Mouse (Mus musculus) cerebellum, adult 2 months (tissue): ENCODE results near the gene Dlec1. TPM values are rescaled to one million over a fixed set of nuclear protein-coding genes. Genes with fewer than 3 reads are reported as not detected.

Source experiments
- DNase-seq, 2 experiments: peaks; one replicate each; pipeline ENCODE4 v3.0.0; 2021
- H3K27ac ChIP-seq: fragments of 200-500 bp; 2 replicates; pipeline ENCODE4 v1.5.1; 2012; ENCODE audit warnings: low read length, control low read depth, inconsistent platforms; ENCODE audit not compliant: insufficient read depth
- H3K27me3 ChIP-seq: fragments of 200-500 bp; 2 replicates; pipeline ENCODE4 v1.6.1; 2012; ENCODE audit warnings: inconsistent platforms, mild to moderate bottlenecking, low read length, moderate library complexity; ENCODE audit not compliant: control insufficient read depth, insufficient read depth
- H3K4me1 ChIP-seq: fragments of 200-500 bp; 2 replicates; pipeline ENCODE4 v1.6.1; 2011; ENCODE audit warnings: low read length; ENCODE audit not compliant: control insufficient read depth, insufficient read depth
- H3K4me3 ChIP-seq: fragments of 200-500 bp; replicated peaks from 2 replicates; pipeline ENCODE3; 2011; ENCODE audit warnings: mild to moderate bottlenecking, low read depth, low read length, control low read depth; ENCODE audit not compliant: insufficient read depth
- CTCF ChIP-seq: fragments of 200-500 bp; IDR thresholded peaks from 2 replicates; pipeline ENCODE4 v1.5.1; 2011; ENCODE audit warnings: low read depth, mild to moderate bottlenecking, control low read depth, low read length, moderate library complexity, borderline replicate concordance; ENCODE audit not compliant: insufficient read depth
- POLR2A ChIP-seq: fragments of 200-500 bp; IDR thresholded peaks from 2 replicates; pipeline ENCODE4 v1.6.1; 2011; ENCODE audit warnings: low read length, control low read depth, borderline replicate concordance; ENCODE audit not compliant: insufficient read depth
- WGBS: fragments of 180-500 bp; shearing (Covaris S2); methylation state at CpG from one replicate; pipeline ENCODE4 v1.1.7; 2018; 5-methylcytosine and 5-hydroxymethylcytosine counted together
- polyA plus RNA-seq: library from polyadenylated mRNA; depleted of rRNA; stranded (reverse); fragments of >200 nt; gene quantifications from 2 replicates; pipeline ENCODE4 v1.2.3, GENCODE M21; 2012

The Dlec1 gene
- polyA plus RNA-seq, 1 experiment, result 2.1 TPM

DNA sequence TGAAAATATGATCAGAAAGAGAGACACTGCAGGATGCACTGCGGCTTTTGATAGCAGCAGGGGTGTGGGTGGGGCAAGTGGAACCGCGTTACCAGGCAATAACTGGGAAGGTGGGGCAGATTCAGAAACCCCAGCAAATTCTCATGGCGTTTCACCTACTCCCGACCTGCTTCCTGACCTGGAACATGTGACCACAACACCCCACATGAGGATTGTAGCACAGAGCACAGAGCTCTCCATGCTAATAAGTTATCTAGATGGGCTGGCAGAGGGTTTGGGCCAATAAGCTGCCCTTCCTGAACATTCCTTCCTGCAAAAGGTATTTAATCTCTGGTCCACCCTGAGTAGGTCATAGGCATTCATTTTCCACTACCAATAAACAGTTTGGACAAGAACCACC, 28.4 kb downstream of the Dlec1 start:
- H3K4me3 ChIP-seq, result no peak overlapping the region
- no peak overlapping the region for H3K27ac ChIP-seq
- DNase-seq, result no peak
- H3K27me3 ChIP-seq, result no peaks in the 10 kb centered on the region
- no peaks in the 10 kb centered on the region; the same call in 1 of the 2 replicates for H3K4me1 ChIP-seq
- no peak for TF ChIP-seq CTCF
- TF ChIP-seq POLR2A, result no peak
- WGBS, result 65% methylated on average over 5 of the region's 5 CpGs

DNA sequence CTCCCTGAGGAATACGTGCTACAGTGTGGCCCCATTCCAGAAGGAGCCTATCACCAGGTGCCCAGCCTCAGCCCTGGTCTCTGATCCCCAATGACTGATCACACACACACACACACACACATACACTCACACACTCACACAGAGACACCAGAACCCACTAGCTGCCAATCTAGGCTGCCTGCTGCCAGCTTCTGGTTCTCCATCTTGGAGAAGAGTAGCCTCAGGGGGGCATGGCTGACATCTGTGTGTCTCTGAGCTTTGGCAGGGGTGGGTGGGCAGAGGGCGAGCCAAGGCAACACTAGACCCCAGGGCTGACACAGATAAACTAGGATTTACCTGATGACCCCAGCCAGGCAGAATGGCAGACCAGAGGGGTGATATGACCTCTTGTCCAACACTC, 36.6 kb downstream of the Dlec1 start:
- Histone ChIP-seq H3K4me3 (no peak overlapping the region), H3K27me3 (no peaks in the 10 kb centered on the region), H3K27ac (no peak overlapping the region), H3K4me1 (0 out of 2 replicates have a peak, but pooled peaks cover under 1% of the 10 kb centered on the region)
- no peak for DNase-seq
- no peak for TF ChIP-seq CTCF
- TF ChIP-seq POLR2A, result no peak
- 45% methylated on average over 2 of the region's 2 CpGs for WGBS

DNA sequence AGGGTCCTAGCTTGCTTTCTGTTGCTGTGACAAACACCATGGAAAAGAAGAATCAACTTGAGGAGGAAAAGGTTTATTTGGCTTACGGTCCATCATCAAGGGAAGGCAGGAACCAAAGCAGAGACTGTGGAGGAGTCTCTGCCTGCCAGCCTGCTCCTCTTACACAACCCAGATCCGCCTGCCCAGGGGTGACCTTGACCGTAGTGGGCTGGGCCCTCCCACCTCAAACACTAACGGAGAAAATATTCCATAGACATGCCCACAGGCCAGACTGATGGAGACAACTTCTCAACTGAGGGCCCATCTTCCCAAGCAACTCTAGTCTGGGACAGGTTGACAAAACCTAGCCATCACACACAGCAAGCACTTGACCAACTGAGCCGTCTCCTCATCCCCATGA, 39.8 kb downstream of the Dlec1 start:
- DNase-seq, result no peak
- H3K4me1 ChIP-seq, result peaks cover 6% of the 10 kb centered on the region; the same call in 1 of the 2 replicates
- H3K4me3 ChIP-seq, result no peak overlapping the region
- H3K27me3 ChIP-seq, result no peaks in the 10 kb centered on the region
- WGBS, result 95% methylated on average over 5 of the region's 5 CpGs
- TF ChIP-seq POLR2A (no peak), CTCF (no peak)
- no peak overlapping the region for H3K27ac ChIP-seq

DNA sequence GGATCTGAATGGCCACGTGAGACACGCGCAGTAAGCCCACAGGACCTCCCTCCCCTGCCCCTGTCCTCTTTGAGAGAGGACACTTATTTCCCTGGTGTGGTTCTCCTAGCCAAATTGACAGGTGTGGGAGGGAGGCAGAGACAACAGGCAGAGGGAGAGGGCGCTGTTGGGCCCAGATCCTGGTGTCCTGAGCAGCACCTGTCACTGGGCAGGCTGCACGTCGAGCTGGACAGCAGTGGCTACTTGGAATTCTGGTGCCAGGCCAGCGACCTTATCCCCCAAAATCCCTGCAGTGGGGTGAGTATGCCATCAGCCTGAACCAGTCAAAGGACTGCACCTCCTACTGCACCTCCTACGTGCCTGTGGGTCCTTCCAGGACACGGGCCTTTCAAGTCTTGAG, 41.1 kb downstream of the Dlec1 start:
- no peak for DNase-seq
- WGBS, result 74% methylated on average over 9 of the region's 9 CpGs

DNA sequence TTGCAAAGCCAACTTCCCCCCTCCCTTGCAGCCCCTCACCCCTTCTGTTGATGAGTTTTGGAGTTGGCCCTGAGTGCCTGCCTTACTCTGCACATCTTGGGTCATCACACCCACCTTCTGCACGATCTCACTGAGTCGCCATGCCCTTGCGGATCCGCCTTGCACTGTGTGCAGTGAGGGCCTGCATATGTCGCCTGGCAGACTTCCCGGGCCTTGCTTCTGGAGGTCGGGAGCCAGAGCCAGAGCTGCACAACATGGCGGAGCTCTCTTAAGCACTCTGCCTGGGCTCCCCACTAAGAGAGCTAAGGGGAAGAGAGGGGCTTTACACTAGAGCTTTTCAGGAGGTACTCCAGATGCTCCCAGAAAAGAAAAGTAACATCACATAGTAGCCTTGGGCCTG, 42.4 kb downstream of the Dlec1 start:
- Histone ChIP-seq H3K27me3 (no peaks in the 10 kb centered on the region), H3K4me3 (no peak overlapping the region), H3K4me1 (peaks cover 6% of the 10 kb centered on the region; the same call in 1 of the 2 replicates), H3K27ac (no peak overlapping the region)
- TF ChIP-seq CTCF (no peak), POLR2A (no peak)
- peak; percentile 48 to 63 for DNase-seq
- WGBS, result 10% methylated on average over 8 of the region's 8 CpGs

More for the DNA sequence above, 41.1 kb downstream of the Dlec1 start:
- H3K4me1 ChIP-seq, result peaks cover 6% of the 10 kb centered on the region; the same call in 1 of the 2 replicates
- H3K27ac ChIP-seq, result no peak overlapping the region
- no peak overlapping the region for H3K4me3 ChIP-seq
- TF ChIP-seq CTCF, result no peak
- no peak for TF ChIP-seq POLR2A
- H3K27me3 ChIP-seq, result no peaks in the 10 kb centered on the region

DNA sequence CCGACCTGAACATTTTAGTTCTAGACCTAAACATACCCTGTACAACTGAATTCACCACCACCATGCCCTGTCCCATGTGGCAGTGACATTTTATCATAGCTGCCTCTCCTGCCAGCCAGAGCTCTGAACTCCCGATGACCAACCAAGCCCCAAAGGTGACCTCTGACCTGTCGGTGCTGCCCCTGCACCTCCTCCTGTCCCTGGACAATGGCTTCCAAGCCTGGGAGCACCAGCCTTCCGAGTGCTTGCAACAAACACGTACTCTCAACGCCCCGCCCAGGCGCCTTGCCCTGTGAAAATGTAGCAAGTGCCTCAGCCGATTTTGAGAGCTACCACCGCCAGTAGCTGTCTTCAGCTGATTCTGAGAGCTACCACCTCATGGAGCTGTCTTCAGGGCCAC, 42.9 kb downstream of the Dlec1 start:
- WGBS, result 66% methylated on average over 10 of the region's 10 CpGs
- no peak overlapping the region for H3K4me3 ChIP-seq

DNA sequence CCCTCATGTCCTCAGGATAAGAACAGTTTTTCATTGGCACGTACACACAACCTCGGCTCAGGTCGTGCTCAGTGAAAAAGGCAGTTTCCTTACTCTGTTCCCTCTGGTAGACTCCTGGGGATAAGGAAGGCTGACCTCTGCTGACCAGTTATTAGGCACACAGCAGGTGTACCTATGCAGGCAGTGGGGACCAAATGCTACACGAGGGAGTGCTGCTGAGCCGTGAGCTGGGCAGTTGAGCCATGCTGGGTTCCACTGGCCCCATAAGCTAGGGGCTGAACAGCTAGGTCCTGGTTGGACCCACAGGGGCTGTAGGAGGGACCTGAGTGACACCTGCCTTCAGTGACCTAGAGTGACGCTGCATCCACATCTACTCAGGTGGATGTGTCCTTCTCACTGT, 43.4 kb downstream of the Dlec1 start:
- TF ChIP-seq POLR2A (no peak), CTCF (no peak)
- 47% methylated on average over 6 of the region's 6 CpGs for WGBS
- no peak for DNase-seq
- H3K4me3 ChIP-seq, result no peak overlapping the region
- peaks cover 6% of the 10 kb centered on the region; the same call in 1 of the 2 replicates for H3K4me1 ChIP-seq
- no peaks in the 10 kb centered on the region for H3K27me3 ChIP-seq
- H3K27ac ChIP-seq, result no peak overlapping the region

More for the DNA sequence above, 42.9 kb downstream of the Dlec1 start:
- Histone ChIP-seq H3K27me3 (no peaks in the 10 kb centered on the region), H3K27ac (no peak overlapping the region), H3K4me1 (peaks cover 6% of the 10 kb centered on the region; the same call in 1 of the 2 replicates)
- DNase-seq, result no peak
- no peak for TF ChIP-seq POLR2A
- TF ChIP-seq CTCF, result no peak

DNA sequence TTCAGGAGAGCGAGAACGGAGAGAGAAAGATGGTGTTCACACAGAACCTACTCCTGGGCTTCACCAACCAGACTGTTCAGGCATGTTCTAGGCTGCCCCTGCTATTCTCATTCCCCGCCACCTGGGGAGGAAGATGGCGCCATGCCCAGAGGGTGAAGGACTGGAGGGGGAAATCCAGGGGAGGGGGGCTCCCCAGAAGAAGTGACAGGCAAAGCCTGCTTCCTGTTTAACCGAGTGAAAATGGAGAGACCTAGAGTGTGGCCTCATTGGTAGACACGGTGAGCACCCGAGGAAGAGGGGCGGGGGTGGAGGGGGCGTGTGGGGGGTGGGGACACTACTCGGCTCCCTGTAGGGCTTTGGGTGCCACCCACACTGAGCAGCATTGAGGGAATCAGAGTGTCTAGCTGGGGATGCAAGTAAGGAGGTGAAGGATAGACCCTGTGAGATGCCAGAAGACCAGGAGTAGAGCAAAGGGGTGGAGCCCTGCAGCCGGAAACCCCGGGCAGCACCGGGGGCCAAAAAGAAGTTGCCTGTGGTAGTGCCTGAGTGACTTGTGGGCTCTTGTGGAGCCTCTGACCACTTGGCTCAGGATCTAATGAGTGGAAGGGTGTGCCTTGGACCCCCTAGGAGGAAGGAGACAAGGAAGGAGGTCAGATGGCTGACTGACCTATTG, 44.0 kb downstream of the Dlec1 start:
- peaks cover 6% of the 10 kb centered on the region; the same call in 1 of the 2 replicates for H3K4me1 ChIP-seq
- DNase-seq, result no peak
- 65% methylated on average over 13 of the region's 13 CpGs for whole genome bisulfite sequencing
- H3K27ac ChIP-seq, result no peak overlapping the region
- no peak overlapping the region for H3K4me3 ChIP-seq
- no peaks in the 10 kb centered on the region for H3K27me3 ChIP-seq
- TF ChIP-seq POLR2A (no peak), CTCF (no peak)
